Mouse (Mus musculus): ENCODE results near the gene Wfdc10. TPM values are rescaled to one million over a fixed set of nuclear protein-coding genes. Genes with fewer than 3 reads are reported as not detected.

The Wfdc10 gene
- polyA plus RNA-seq, 1 experiment from 2014 or later, result not detected

GRCm38 (mm10) chr2:164678848-164679625 is 23.2 kb downstream of the Wfdc10 start:
- no peaks in the 10 kb centered on the region for H3K4me1 ChIP-seq (ENCODE audit: control insufficient read depth, insufficient read depth, low read length)
- 24% methylated on average over 19 of the region's 19 CpGs for whole genome bisulfite sequencing
- H3K4me3 ChIP-seq (ENCODE audit: low read depth, low read length), result peak overlapping the region; percentile 10; the same call in 1 of the 2 replicates
- H3K9ac ChIP-seq (ENCODE audit: low read length), result no peak overlapping the region; the same call in 1 of the 2 replicates
- ATAC-seq (ENCODE audit: low FRiP score), result peak; percentile 81
- peak; percentile 96 for DNase-seq (ENCODE audit: low spot score, missing footprints)
- H3K4me2 ChIP-seq, result peak overlapping the region; percentile 38
- no peaks in the 10 kb centered on the region for H3K36me3 ChIP-seq (ENCODE audit: control insufficient read depth, insufficient read depth, low read length)
- no peak overlapping the region for H3K27ac ChIP-seq (ENCODE audit: low read depth, low read length)
- H3K27me3 ChIP-seq (ENCODE audit: control insufficient read depth, insufficient read depth, low read length), result no peaks in the 10 kb centered on the region
- H3K9me3 ChIP-seq (ENCODE audit: control insufficient read depth, low read length), result no peaks in the 10 kb centered on the region

- H3K4me2 ChIP-seq, result no peak overlapping the region
- no peaks in the 10 kb centered on the region for H3K4me1 ChIP-seq (ENCODE audit: control insufficient read depth, insufficient read depth, low read length)
- DNase-seq (ENCODE audit: low spot score, missing footprints), result no peak
- H3K36me3 ChIP-seq (ENCODE audit: control insufficient read depth, insufficient read depth, low read length), result no peaks in the 10 kb centered on the region
- H3K9me3 ChIP-seq (ENCODE audit: control insufficient read depth, low read length), result no peaks in the 10 kb centered on the region
- ATAC-seq (ENCODE audit: low FRiP score), result no peak
- no peak overlapping the region for H3K4me3 ChIP-seq (ENCODE audit: low read depth, low read length)
- no peak overlapping the region for H3K9ac ChIP-seq (ENCODE audit: low read length)
- no peak overlapping the region for H3K27ac ChIP-seq (ENCODE audit: low read depth, low read length)
- no peaks in the 10 kb centered on the region for H3K27me3 ChIP-seq (ENCODE audit: control insufficient read depth, insufficient read depth, low read length)
- 62% methylated on average over 3 of the region's 3 CpGs for WGBS
These were observed 24.1 kb downstream of the Wfdc10 start for GRCm38 (mm10) chr2:164679906-164680305.

GRCm38 (mm10) chr2:164684807-164685206 is 29.0 kb downstream of the Wfdc10 start, which contains the start of gene Wfdc13:
TSS of gene Wfdc13 (plus strand) at chr2:164685107.
- WGBS, result 63% methylated on average over 3 of the region's 3 CpGs
- no peak for DNase-seq (ENCODE audit: low spot score, missing footprints)
- Histone ChIP-seq H3K9me3 (ENCODE audit: control insufficient read depth, low read length) (no peaks in the 10 kb centered on the region), H3K4me3 (ENCODE audit: low read depth, low read length) (no peak within 1 kb of the TSS), H3K4me1 (ENCODE audit: control insufficient read depth, insufficient read depth, low read length) (no peaks in the 10 kb centered on the region), H3K27me3 (ENCODE audit: control insufficient read depth, insufficient read depth, low read length) (no peaks in the 10 kb centered on the region), H3K4me2 (no peak within 1 kb of the TSS), H3K27ac (ENCODE audit: low read depth, low read length) (no peak within 1 kb of the TSS), H3K36me3 (ENCODE audit: control insufficient read depth, insufficient read depth, low read length) (no peaks in the 10 kb centered on the region), H3K9ac (ENCODE audit: low read length) (no peak within 1 kb of the TSS)
- no peak for ATAC-seq (ENCODE audit: low FRiP score)

GRCm38 (mm10) chr2:164698201-164698600 is 42.4 kb downstream of the Wfdc10 start, which contains the start of gene Spint4:
TSS of gene Spint4 (plus strand) at chr2:164698501.
- Histone ChIP-seq H3K27ac (ENCODE audit: low read depth, low read length) (no peak within 1 kb of the TSS), H3K4me2 (no peak within 1 kb of the TSS), H3K36me3 (ENCODE audit: control insufficient read depth, insufficient read depth, low read length) (no peaks in the 10 kb centered on the region), H3K4me3 (ENCODE audit: low read depth, low read length) (no peak within 1 kb of the TSS), H3K27me3 (ENCODE audit: control insufficient read depth, insufficient read depth, low read length) (no peaks in the 10 kb centered on the region), H3K9ac (ENCODE audit: low read length) (no peak within 1 kb of the TSS), H3K4me1 (ENCODE audit: control insufficient read depth, insufficient read depth, low read length) (no peaks in the 10 kb centered on the region), H3K9me3 (ENCODE audit: control insufficient read depth, low read length) (no peaks in the 10 kb centered on the region)
- DNase-seq (ENCODE audit: low spot score, missing footprints) (no peak), ATAC-seq (ENCODE audit: low FRiP score) (no peak)
- WGBS, result 76% methylated on average over 4 of the region's 4 CpGs

GRCm38 (mm10) chr2:164700959-164701358 is 45.1 kb downstream of the Wfdc10 start:
- H3K27ac ChIP-seq (ENCODE audit: low read depth, low read length), result no peak overlapping the region
- H3K4me1 ChIP-seq (ENCODE audit: control insufficient read depth, insufficient read depth, low read length), result no peaks in the 10 kb centered on the region
- no peak overlapping the region for H3K4me2 ChIP-seq
- no peaks in the 10 kb centered on the region for H3K36me3 ChIP-seq (ENCODE audit: control insufficient read depth, insufficient read depth, low read length)
- no peak overlapping the region for H3K4me3 ChIP-seq (ENCODE audit: low read depth, low read length)
- H3K9ac ChIP-seq (ENCODE audit: low read length), result no peak overlapping the region
- 81% methylated on average over 5 of the region's 5 CpGs for WGBS
- DNase-seq (ENCODE audit: low spot score, missing footprints), result no peak
- no peaks in the 10 kb centered on the region for H3K27me3 ChIP-seq (ENCODE audit: control insufficient read depth, insufficient read depth, low read length)
- no peaks in the 10 kb centered on the region for H3K9me3 ChIP-seq (ENCODE audit: control insufficient read depth, low read length)
- no peak for ATAC-seq (ENCODE audit: low FRiP score)

GRCm38 (mm10) chr2:164701761-164702160 is 45.9 kb downstream of the Wfdc10 start:
- ATAC-seq (ENCODE audit: low FRiP score) (no peak), DNase-seq (ENCODE audit: low spot score, missing footprints) (no peak)
- no peaks in the 10 kb centered on the region for H3K9me3 ChIP-seq (ENCODE audit: control insufficient read depth, low read length)
- no peak overlapping the region for H3K27ac ChIP-seq (ENCODE audit: low read depth, low read length)
- no peak overlapping the region for H3K4me3 ChIP-seq (ENCODE audit: low read depth, low read length)
- no peaks in the 10 kb centered on the region for H3K27me3 ChIP-seq (ENCODE audit: control insufficient read depth, insufficient read depth, low read length)
- H3K36me3 ChIP-seq (ENCODE audit: control insufficient read depth, insufficient read depth, low read length), result no peaks in the 10 kb centered on the region
- WGBS, result 92% methylated on average over 5 of the region's 5 CpGs
- no peak overlapping the region for H3K9ac ChIP-seq (ENCODE audit: low read length)
- no peak overlapping the region for H3K4me2 ChIP-seq
- H3K4me1 ChIP-seq (ENCODE audit: control insufficient read depth, insufficient read depth, low read length), result no peaks in the 10 kb centered on the region

GRCm38 (mm10) chr2:164704235-164704634 is 48.4 kb downstream of the Wfdc10 start:
- 74% methylated on average over 5 of the region's 5 CpGs for WGBS
- Histone ChIP-seq H3K36me3 (ENCODE audit: control insufficient read depth, insufficient read depth, low read length) (no peaks in the 10 kb centered on the region), H3K27ac (ENCODE audit: low read depth, low read length) (no peak overlapping the region), H3K27me3 (ENCODE audit: control insufficient read depth, insufficient read depth, low read length) (no peaks in the 10 kb centered on the region), H3K9ac (ENCODE audit: low read length) (no peak overlapping the region), H3K4me2 (no peak overlapping the region), H3K4me3 (ENCODE audit: low read depth, low read length) (no peak overlapping the region), H3K4me1 (ENCODE audit: control insufficient read depth, insufficient read depth, low read length) (no peaks in the 10 kb centered on the region), H3K9me3 (ENCODE audit: control insufficient read depth, low read length) (no peaks in the 10 kb centered on the region)
- ATAC-seq (ENCODE audit: low FRiP score), result no peak
- no peak for DNase-seq (ENCODE audit: low spot score, missing footprints)

GRCm38 (mm10) chr2:164705328-164705727 is 49.5 kb downstream of the Wfdc10 start:
- DNase-seq (ENCODE audit: low spot score, missing footprints), result no peak
- Histone ChIP-seq H3K9ac (ENCODE audit: low read length) (no peak overlapping the region), H3K4me1 (ENCODE audit: control insufficient read depth, insufficient read depth, low read length) (no peaks in the 10 kb centered on the region), H3K27me3 (ENCODE audit: control insufficient read depth, insufficient read depth, low read length) (no peaks in the 10 kb centered on the region), H3K4me2 (no peak overlapping the region), H3K4me3 (ENCODE audit: low read depth, low read length) (no peak overlapping the region), H3K9me3 (ENCODE audit: control insufficient read depth, low read length) (no peaks in the 10 kb centered on the region), H3K36me3 (ENCODE audit: control insufficient read depth, insufficient read depth, low read length) (no peaks in the 10 kb centered on the region), H3K27ac (ENCODE audit: low read depth, low read length) (no peak overlapping the region)
- ATAC-seq (ENCODE audit: low FRiP score), result no peak
- WGBS, result 95% methylated on average over 6 of the region's 6 CpGs

- Histone ChIP-seq H3K9me3 (ENCODE audit: control insufficient read depth, low read length) (no peaks in the 10 kb centered on the region), H3K4me3 (ENCODE audit: low read depth, low read length) (no peak overlapping the region), H3K4me2 (no peak overlapping the region), H3K27me3 (ENCODE audit: control insufficient read depth, insufficient read depth, low read length) (no peaks in the 10 kb centered on the region), H3K27ac (ENCODE audit: low read depth, low read length) (no peak overlapping the region), H3K36me3 (ENCODE audit: control insufficient read depth, insufficient read depth, low read length) (no peaks in the 10 kb centered on the region), H3K4me1 (ENCODE audit: control insufficient read depth, insufficient read depth, low read length) (no peaks in the 10 kb centered on the region), H3K9ac (ENCODE audit: low read length) (no peak overlapping the region)
- DNase-seq (ENCODE audit: low spot score, missing footprints) (no peak), ATAC-seq (ENCODE audit: low FRiP score) (no peak)
- WGBS, result 90% methylated on average over 14 of the region's 14 CpGs
These were observed 50.1 kb downstream of the Wfdc10 start for GRCm38 (mm10) chr2:164705991-164706390.
